Mouse (Mus musculus) neural tube, embryonic 11.5 days (tissue): ENCODE measurements around the gene Chfr. TPM values are rescaled to one million over a fixed set of nuclear protein-coding genes. Genes with fewer than 3 reads are reported as not detected.
A peak's percentile ranks its signal among the peaks of the same experiment; 100 is the strongest.
"Not testable (repeated sequence)": the region's sequence is repeated elsewhere in the genome, so short reads cannot be mapped to it uniquely, and the experiment has no call there.

Experiments
- ATAC-seq: fragments of 200-750 bp; cut with Nextera tagmentation; 2 replicates; pipeline ENCODE4 v1.8.0; 2017; ENCODE audit warnings: moderate number of reproducible peaks, mild to moderate bottlenecking, moderate TSS enrichment, moderate library complexity; ENCODE audit not compliant: insufficient read depth, low FRiP score, low TSS enrichment
- DNase-seq: peaks from one replicate; pipeline ENCODE4 v3.0.0-alpha.2; 2015; ENCODE audit warnings: low spot score
- H3K27ac ChIP-seq: fragments of 300-500 bp; sonication (generic); 2 replicates; pipeline ENCODE4 v1.5.1; 2014; ENCODE audit warnings: low read depth, mild to moderate bottlenecking, low read length
- H3K27me3 ChIP-seq: fragments of 300-500 bp; sonication (generic); 2 replicates; pipeline ENCODE4 v1.6.1; 2014; ENCODE audit warnings: mild to moderate bottlenecking, low read length, mixed read lengths; ENCODE audit not compliant: control insufficient read depth, insufficient read depth
- H3K36me3 ChIP-seq: fragments of 300-500 bp; sonication (generic); 2 replicates; pipeline ENCODE4 v1.6.1; 2014; ENCODE audit warnings: mild to moderate bottlenecking, low read length, moderate library complexity, mixed read lengths; ENCODE audit not compliant: control insufficient read depth, insufficient read depth
- H3K4me1 ChIP-seq: fragments of 300-500 bp; sonication (generic); 2 replicates; pipeline ENCODE4 v1.6.1; 2014; ENCODE audit warnings: low read length, mixed read lengths; ENCODE audit not compliant: control insufficient read depth, insufficient read depth
- H3K4me2 ChIP-seq: fragments of 300-500 bp; sonication (generic); 2 replicates; pipeline ENCODE4 v1.6.1; 2014; ENCODE audit warnings: low read depth, mild to moderate bottlenecking, moderate library complexity
- H3K4me3 ChIP-seq: fragments of 300-500 bp; sonication (generic); 2 replicates; pipeline ENCODE4 v1.5.1; 2014; ENCODE audit warnings: low read depth, low read length
- H3K9ac ChIP-seq: fragments of 300-500 bp; sonication (generic); 2 replicates; pipeline ENCODE4 v1.6.1; 2014; ENCODE audit warnings: mild to moderate bottlenecking, low read length
- H3K9me3 ChIP-seq: fragments of 300-500 bp; sonication (generic); 2 replicates; pipeline ENCODE4 v1.6.1; 2016; ENCODE audit warnings: low read length; ENCODE audit not compliant: control insufficient read depth
- WGBS: fragments of 180-500 bp; shearing (Covaris S2); extraction: QIAGEN DNeasy Blood & Tissue Kit; methylation state at CpG from one replicate; pipeline ENCODE4 v1.1.7; 2014; 5-methylcytosine and 5-hydroxymethylcytosine counted together
- polyA plus RNA-seq: library from polyadenylated mRNA; unstranded; fragments of >200 nt; fragmentation: Nextera tagmentation; extraction: Ambion mirVana; gene quantifications from 2 replicates; pipeline ENCODE4 v1.2.1, GENCODE M21; 2014

The Chfr gene
- polyA plus RNA-seq, 1 experiment from 2014 or later = 95.0 TPM

DNA sequence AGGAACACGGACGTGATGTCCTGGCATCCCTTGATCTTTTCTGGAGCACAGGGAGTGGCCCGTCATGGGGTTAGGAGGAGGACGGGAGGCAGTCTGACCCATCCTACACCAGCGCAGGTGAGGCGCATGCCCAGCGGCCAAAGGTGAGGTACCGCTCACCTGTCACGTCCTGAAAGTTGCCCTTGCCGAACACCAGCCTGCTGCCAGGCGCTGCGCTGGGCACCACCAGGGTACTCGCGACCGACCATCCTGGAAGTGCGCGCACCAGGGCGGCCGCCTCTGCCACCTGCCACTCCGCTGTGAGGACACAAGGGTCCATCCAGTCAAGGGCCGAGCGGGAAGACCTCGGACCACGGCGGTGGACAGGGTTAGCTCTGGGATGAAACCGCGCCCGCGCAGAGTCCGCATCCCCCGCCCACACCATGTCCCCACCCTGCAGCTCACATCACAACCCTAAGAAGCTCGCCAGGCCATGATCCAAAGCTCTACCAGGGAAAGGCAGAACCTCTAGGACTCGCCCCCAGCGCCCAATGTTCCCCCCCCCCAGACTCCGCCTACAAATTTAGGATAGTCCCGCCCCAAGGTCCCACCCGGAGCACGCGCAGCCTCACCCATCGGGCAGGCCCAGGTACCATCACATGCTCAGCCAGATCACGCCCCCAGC, 28.6 kb upstream of the Chfr start:
- Histone ChIP-seq H3K36me3 (peaks cover 22% of the 10 kb centered on the region), H3K27ac (peak overlapping the region; percentile 91), H3K4me2 (peak overlapping the region; percentile 88), H3K4me3 (peak overlapping the region; percentile 82), H3K27me3 (no peaks in the 10 kb centered on the region), H3K9me3 (no peaks in the 10 kb centered on the region), H3K4me1 (no peaks in the 10 kb centered on the region), H3K9ac (peak overlapping the region; percentile 80)
- peak; percentile 24 for ATAC-seq
- DNase-seq = no peak
- WGBS = 13% methylated on average over 41 of the region's 41 CpGs

DNA sequence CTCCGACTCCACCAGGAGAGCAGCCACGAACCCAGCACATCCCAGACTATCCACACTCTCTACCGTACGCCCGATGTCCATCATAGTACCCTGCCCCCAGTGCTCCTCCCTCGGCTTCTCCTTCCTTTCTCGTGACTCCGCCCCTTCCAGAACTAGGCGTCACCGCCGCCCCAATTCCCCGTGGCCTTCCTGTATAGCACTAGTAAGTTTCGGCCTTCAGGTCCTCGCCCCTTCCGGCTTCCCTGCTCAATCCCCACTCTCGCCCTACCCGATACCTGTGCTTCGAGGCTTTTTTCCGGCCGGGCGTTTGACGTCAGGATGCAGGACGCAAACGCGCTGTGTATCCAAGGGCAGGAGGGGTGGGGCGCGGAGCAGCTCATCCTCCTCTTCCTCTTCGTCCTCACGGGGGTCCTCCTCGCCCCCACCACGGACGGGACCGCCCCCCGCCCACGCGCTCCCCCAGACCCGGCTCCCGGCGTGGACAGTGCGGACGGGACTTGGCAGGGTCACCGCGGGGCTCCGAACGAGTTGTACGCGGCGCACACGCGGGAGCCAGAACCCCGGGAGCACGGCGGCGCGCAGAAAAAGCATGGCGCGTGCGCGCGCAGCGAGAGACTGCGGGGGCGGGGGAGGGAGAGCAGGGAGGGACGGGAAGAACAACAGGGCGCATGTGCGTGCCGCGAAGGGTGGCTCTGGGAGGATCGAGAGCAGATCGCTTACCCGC, 27.9 kb upstream of the Chfr start, which contains the start of gene Gtpbp6:
Gene Gtpbp6 (minus strand): TSS at position 617 of the 724 bp plus-strand sequence.
- Histone ChIP-seq H3K4me1 (no peaks in the 10 kb centered on the region), H3K9ac (peak within 1 kb of the TSS; percentile 80), H3K4me3 (peak within 1 kb of the TSS; percentile 82), H3K27me3 (no peaks in the 10 kb centered on the region), H3K4me2 (peak within 1 kb of the TSS; percentile 88), H3K36me3 (peaks cover 22% of the 10 kb centered on the region), H3K9me3 (no peaks in the 10 kb centered on the region), H3K27ac (peak within 1 kb of the TSS; percentile 91)
- WGBS = under 1% methylated on average over 71 of the region's 71 CpGs
- ATAC-seq (peak; percentile 84), DNase-seq (peak; percentile 95)

DNA sequence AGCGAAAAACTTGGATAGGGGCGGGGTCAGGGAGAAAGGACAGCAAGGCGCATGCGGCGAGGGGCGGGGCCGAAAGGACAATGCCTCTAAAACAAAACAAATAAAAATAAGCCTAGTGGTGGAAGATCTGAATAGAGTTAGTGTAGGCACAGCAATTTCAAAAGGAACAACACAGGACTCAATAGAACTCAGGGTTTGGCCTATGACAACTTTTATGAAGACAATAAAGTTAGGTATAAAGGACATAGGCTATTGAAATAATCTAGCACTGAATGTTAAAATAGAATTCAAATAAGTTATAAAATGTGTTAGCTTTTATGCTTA, 27.4 kb upstream of the Chfr start:
- H3K36me3 ChIP-seq = peaks cover 22% of the 10 kb centered on the region
- DNase-seq (no peak), ATAC-seq (no peak)
- H3K9ac ChIP-seq = peak overlapping the region; percentile 80; the same call in 1 of the 2 replicates
- H3K4me2 ChIP-seq = peak overlapping the region; percentile 88
- no peaks in the 10 kb centered on the region for H3K9me3 ChIP-seq
- peak overlapping the region; percentile 82 for H3K4me3 ChIP-seq
- WGBS = 0% methylated on average over 7 of the region's 7 CpGs
- H3K4me1 ChIP-seq = no peaks in the 10 kb centered on the region
- no peaks in the 10 kb centered on the region for H3K27me3 ChIP-seq
- H3K27ac ChIP-seq = peak overlapping the region; percentile 91; the same call in 1 of the 2 replicates

DNA sequence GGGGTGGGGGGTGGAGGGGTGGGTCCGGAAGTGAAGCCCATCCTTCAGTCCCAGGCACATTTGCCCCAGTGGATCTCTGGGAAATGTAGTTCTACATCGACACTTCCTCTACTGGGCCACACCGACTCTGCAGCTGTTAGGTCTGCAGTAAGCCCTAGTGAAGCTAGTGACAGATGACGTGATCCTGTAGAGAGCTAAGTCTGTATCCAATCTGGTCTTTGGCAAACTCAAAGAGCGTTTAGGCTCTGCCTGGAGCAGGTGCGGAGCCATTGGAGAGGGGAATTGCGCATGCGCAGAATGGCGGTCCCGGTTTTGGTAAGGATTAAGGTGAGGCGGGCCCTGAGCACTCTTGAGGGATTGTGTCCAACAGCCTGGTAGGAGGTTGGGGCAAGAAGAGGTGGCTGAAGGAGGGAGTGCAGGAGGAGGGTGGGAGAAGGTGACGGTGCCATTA, 25.6 kb upstream of the Chfr start, which contains the start of gene Zfp605:
Gene Zfp605 (plus strand): TSS at position 102 of the 451 bp plus-strand sequence.
- peak; percentile 58 for ATAC-seq
- H3K4me2 ChIP-seq = peak within 1 kb of the TSS; percentile 46

DNA sequence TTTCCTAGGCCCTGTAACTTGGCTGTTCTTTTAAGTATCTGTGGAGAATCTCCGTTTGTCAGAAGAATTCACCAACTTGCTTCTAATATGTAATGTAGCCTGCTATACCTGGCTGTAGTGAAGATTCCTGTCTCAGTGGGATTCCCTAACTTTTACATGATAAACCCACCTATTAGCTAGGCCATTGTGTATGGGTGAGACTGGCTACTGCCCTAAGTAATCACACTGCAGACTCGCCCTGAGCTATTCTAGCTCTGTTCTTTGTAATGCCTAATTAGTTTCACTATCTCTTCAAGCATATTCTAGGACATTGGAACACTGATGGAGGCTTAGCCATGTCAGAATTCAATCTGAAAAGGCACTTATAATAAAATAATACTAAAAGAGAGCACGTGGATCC, 13.3 kb upstream of the Chfr start:
- DNase-seq, H3K9me3 ChIP-seq, H3K4me2 ChIP-seq, H3K4me3 ChIP-seq, H3K27me3 ChIP-seq, ATAC-seq, H3K36me3 ChIP-seq, H3K4me1 ChIP-seq, H3K27ac ChIP-seq, H3K9ac ChIP-seq: not testable (repeated sequence)
- WGBS = 84% methylated on average over 3 of the region's 3 CpGs

More for the DNA sequence above, 25.6 kb upstream of the Chfr start, which contains the start of gene Zfp605:
- Histone ChIP-seq H3K4me1 (no peaks in the 10 kb centered on the region), H3K4me3 (peak within 1 kb of the TSS; percentile 53), H3K9ac (peak within 1 kb of the TSS; percentile 64), H3K36me3 (peaks cover 7% of the 10 kb centered on the region), H3K27ac (peak within 1 kb of the TSS; percentile 71), H3K9me3 (no peaks in the 10 kb centered on the region), H3K27me3 (no peaks in the 10 kb centered on the region)
- WGBS = under 1% methylated on average over 12 of the region's 12 CpGs
- peak; percentile 87 for DNase-seq

DNA sequence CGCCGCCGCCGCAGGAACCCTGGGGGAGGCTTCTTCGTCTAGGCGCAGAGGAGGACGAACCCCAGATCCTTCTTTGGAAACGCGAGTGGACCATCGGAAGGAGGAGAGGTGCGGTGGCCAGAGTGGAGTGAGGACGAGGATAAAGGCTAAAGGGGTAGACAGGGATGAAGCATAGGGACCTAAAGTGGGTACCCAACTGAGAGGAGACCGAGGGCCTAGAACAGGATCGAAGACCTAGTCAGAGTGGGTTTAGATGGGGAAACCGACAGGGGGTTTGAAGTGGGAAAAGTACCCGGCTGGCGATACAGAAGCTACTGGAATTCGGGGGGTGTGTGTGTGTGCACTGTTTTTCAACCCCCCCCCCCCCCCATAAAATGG, 434 bp downstream of the Chfr start:
- peak; percentile 56; the same call in 1 of the 2 replicates for ATAC-seq
- no peak for DNase-seq

DNA sequence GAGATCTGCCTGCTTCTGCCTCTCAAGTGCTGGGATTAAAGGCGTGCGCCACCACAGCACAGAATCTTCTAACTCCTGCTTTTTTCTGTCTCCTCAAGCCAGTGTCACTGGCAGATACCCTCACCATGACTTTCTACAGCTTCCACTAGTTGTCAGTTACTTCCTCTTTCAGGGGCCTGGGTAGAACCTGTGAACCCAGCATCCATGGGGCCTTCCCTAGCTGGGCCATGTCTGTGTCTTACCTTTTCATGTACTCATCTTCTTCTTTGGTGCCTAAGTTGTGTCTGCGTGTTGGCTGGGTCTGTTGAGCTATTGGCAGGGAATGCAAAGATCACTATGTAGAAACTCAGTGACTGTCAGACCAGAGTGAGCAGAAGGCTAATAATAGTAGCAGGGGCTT, 2.2 kb downstream of the Chfr start:
- no peak overlapping the region for H3K9ac ChIP-seq
- no peak overlapping the region for H3K4me2 ChIP-seq
- ATAC-seq (no peak), DNase-seq (no peak)
- H3K27me3 ChIP-seq = no peaks in the 10 kb centered on the region
- H3K4me1 ChIP-seq = no peaks in the 10 kb centered on the region; the same call in 1 of the 2 replicates
- H3K36me3 ChIP-seq = no peaks in the 10 kb centered on the region
- no peak overlapping the region for H3K4me3 ChIP-seq
- H3K9me3 ChIP-seq = no peaks in the 10 kb centered on the region
- H3K27ac ChIP-seq = no peak overlapping the region
- 97% methylated on average over 3 of the region's 3 CpGs for WGBS

More for the DNA sequence above, 434 bp downstream of the Chfr start:
- Histone ChIP-seq H3K4me2 (peak overlapping the region; percentile 70), H3K9ac (peak overlapping the region; percentile 78), H3K9me3 (no peaks in the 10 kb centered on the region), H3K4me3 (peak overlapping the region; percentile 80), H3K27ac (0 out of 2 replicates have a peak overlapping the region, but pooled peaks have one; percentile 20), H3K36me3 (no peaks in the 10 kb centered on the region), H3K4me1 (no peaks in the 10 kb centered on the region; the same call in 1 of the 2 replicates), H3K27me3 (no peaks in the 10 kb centered on the region)
- 8% methylated on average over 18 of the region's 18 CpGs for WGBS

DNA sequence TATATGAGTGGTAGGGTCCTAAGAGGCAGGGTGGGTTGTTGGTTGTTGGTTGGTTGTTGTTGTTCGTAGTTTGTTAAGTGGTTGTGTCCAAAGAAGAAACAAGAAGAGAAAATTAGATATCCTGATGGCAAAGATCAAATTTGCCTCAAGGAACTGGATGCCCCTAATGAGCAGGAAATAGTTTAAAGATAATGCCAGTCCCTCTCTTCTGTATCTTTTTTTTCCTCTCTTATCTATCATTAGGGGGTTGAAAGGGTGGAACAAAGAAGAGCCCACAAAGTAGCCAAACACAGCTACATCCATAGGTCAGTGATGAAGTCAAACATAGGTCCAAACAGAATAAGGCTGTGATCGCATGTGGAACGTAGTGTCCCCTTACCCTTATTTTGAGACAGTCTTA, 3.7 kb downstream of the Chfr start:
- no peak overlapping the region for H3K9ac ChIP-seq
- H3K27me3 ChIP-seq = no peaks in the 10 kb centered on the region
- H3K27ac ChIP-seq = no peak overlapping the region
- DNase-seq = no peak
- H3K4me1 ChIP-seq = no peaks in the 10 kb centered on the region; the same call in 1 of the 2 replicates
- 95% methylated on average over 3 of the region's 3 CpGs for WGBS
- H3K4me3 ChIP-seq = no peak overlapping the region
- no peaks in the 10 kb centered on the region for H3K9me3 ChIP-seq
- no peak overlapping the region for H3K4me2 ChIP-seq
- peaks cover 4% of the 10 kb centered on the region for H3K36me3 ChIP-seq
- ATAC-seq = no peak
